Mouse (Mus musculus) liver, embryonic 14.5 days (tissue): ENCODE results near the gene Ifitm2.

Experiments used
- CTCF ChIP-seq: IDR thresholded peaks from 2 replicates; pipeline ENCODE4 v1.5.1; 2016; ENCODE audit warnings: antibody characterized with exemption, low read depth, control low read depth
- EP300 ChIP-seq: IDR thresholded peaks from 2 replicates; pipeline ENCODE4 v1.6.1; 2016; ENCODE audit warnings: antibody characterized with exemption, low read depth

DNA sequence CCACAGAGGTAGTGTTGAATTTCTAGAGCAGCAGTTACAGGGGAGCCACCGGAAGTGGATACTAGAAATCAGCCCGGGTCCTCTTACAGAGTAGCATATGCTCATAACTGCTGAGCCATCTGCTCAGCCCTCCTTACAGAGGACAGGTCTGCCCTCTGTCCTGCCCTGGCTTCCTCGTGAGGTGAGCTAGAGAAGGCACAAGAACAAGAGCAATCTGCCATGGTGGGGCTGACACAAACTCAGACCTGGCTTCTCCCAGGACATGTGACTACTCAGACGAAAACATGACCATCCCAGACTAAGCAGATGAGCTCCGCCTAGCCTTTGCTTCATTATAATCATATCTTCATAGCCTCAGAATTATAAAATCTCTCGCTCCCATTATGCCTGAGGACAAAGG lies 4.0 kb downstream of the Ifitm2 start:
- no peak for TF ChIP-seq CTCF
- no peak for TF ChIP-seq EP300
